Mouse (Mus musculus) kidney, adult 2 months (tissue): ENCODE data around the gene Ano8.

Experiments
- CTCF ChIP-seq: fragments of 200-500 bp; conservative IDR thresholded peaks from 2 replicates; pipeline ENCODE4 v1.5.1; 2011; ENCODE audit warnings: low read depth, mild to moderate bottlenecking, control low read depth, low read length, moderate library complexity, mixed read lengths; ENCODE audit not compliant: insufficient read depth, insufficient read length
- POLR2A ChIP-seq: fragments of 200-500 bp; IDR thresholded peaks from one replicate; pipeline ENCODE4 v1.6.1; 2011; ENCODE audit warnings: low read depth, low read length, control low read depth

DNA sequence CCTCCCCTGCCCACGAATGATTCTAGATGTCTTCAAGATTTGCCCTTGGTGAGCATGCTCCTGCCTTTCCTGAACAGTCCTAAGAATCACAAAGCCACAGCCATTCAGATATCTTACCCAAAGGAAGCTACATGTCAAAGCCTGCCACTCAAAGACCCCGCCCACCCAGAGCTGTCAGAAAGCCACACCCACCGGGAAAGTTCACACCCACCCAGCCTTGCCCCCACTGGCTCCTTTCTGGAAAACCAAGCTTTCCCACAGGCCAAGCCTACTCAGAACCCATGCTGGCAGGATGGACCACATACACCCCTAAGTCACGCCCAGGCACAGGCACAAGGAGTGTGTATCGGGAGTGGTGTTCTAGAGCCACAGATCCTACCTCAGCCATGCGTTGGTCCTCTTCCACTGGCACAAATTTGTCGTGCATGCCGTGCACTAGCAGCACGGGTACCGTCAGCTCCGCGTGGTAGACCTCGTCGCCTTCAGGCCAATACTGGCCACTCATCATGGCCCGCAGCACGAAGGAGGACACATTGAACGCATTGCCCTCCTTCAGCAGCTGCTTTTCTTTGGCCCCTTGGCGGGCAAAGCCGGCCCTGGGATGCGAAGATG lies 28.0 kb downstream of the Ano8 start:
- no peak for TF ChIP-seq POLR2A
- TF ChIP-seq CTCF: no peak
